Mouse (Mus musculus): ENCODE measurements around the gene Adssl1. TPM values are rescaled to one million over a fixed set of nuclear protein-coding genes. Genes with fewer than 3 reads are reported as not detected.

Adssl1 gene
- 100 to 1,000 TPM; 184 to 207 (median 193) TPM for total RNA-seq (2022)

- DNase-seq (ENCODE audit: low spot score), result peak; percentile 54
Measured at GRCm38 (mm10) chr12:112619686-112620353, at the start of gene Adssl1. Gene Adssl1, plus strand, starts transcription at chr12:112620045.

DNA sequence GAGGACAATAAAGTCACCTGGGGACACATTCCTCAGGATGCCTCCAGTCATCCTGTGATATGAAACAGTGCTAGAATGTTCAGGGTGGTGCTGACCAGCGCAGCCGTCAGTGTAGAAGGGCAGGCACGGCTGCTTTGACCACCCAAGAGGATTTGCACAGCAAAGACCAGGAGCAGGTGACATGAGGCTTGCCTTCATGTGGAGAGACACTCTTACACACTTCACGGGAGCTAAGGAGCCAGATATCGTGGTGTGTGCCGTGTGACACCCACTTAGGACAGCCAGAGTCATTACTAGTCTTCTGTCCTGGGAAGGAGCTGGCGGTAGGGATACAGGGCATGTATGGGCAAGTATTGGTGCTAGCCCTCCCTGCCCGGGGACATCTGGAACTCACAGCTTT lies 49.7 kb upstream of the Adssl1 start:
- no peak for DNase-seq (ENCODE audit: low spot score)

- no peak for DNase-seq (ENCODE audit: low spot score)
Measured at GRCm38 (mm10) chr12:112571064-112571463, 48.8 kb upstream of the Adssl1 start.

DNA sequence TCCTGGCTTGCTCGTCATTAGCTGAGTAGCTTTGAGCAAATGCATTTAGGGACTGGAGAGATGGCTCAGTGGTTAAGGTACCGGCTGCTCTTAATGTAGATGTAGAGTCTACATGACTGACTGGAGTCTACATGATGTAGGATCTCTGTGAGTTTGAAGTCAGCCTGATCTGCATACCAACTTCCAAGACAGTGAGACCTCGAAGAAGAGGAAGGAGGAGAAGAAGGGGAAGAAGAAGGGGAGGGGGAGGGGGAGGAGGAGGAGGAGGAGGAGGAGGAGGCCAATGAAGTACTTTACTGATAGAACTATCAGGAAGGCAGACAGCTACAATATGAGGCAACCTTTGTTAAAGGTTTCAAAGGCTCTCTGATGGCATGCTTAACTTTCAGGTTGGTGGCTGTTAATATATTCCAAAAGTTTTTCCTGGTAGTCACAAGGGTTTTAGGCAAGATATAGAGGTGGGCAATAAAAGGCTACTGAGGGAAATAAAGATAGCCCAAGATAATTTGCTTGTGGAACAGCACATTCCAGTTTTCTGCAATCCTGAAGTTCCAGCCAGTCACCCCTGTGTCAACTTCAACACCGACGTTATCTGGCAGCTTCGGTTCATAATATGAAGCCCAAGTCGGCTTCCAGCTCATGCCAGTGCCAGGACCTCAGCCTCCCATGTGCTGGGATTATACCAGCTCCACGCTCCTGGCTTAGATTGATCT lies 44.4 kb upstream of the Adssl1 start:
- no peak for DNase-seq (ENCODE audit: low spot score)

DNA sequence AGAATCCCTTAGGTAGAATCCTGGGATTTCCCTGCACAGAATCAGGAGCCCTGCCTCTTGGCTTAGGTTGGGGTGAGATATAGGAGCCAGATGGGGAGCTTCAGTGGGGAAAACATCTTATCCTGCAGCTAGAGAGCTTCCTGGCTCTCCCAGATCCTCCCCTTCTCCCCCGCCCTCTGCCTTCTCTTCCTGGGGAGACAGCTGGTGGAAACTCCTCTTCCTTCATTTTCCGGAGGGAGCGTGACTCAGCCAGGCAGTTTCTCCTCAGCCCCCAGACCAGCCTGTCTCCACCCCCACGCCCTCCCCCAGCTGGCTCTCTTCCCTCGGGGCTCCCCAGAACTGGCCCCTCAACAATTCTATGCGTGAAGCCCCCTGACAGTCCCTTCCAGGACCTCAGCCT lies 43.5 kb upstream of the Adssl1 start:
- DNase-seq (ENCODE audit: low spot score), result peak; percentile 48

GRCm38 (mm10) chr12:112576749-112577148 lies 43.1 kb upstream of the Adssl1 start:
- DNase-seq (ENCODE audit: low spot score), result no peak

DNA sequence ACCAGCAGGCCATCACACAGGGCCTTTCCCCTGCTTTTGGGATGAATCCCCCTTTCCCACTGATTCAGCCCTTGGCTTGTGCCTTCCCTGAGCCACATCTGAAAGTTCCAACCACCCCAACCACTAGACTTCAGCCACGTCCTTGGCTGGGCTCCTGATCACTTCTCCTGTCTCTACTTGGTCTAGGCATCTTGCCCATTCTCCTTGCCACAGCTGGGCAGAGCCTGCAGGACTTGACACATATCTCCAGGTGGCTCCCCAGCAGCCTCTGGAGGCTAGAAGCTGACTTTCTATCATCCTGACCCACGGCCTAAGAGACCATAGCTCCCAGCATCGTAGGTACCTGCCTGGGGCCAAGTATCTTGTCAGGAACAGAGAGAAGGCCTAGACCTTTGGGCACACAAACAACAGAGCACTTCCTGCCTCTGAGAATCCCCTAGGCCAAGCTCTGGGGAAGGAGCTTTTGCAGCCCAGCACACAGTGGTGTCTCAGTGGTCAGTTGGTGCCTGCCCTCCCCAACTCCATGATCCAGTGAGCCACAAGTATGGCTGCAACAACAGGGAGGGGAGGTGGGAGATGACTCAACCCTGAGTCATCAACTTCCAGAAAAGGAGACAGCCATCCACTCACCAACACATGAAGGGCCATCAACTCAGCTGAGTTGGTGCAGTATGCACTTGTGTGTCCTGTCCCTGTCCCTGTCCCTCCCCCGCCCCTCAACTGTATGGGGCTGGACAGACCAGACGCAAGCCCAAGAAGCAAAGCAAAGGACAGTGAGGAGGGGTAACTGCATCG lies 41.4 kb upstream of the Adssl1 start:
- DNase-seq (ENCODE audit: low spot score), result no peak

DNA sequence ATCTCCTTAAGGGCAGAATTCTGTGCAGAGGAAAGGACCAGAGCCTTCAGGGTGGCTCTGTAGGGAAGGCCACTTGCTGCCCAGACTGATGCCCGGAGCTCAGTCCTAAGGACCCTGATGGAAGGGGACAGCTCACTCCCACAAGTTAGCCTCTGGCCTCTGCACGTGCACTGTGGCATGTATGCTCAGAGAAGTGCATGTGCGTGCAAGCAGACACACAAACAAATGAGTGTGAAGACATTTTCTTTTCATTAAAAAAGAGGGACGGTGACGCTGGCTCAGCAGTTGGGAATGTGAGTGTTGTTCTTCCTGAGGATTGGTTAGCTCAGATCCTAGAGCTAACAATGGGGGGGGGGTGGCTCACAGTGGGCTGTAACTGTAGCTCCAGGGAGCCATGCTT lies 40.4 kb upstream of the Adssl1 start:
- DNase-seq (ENCODE audit: low spot score), result no peak

DNA sequence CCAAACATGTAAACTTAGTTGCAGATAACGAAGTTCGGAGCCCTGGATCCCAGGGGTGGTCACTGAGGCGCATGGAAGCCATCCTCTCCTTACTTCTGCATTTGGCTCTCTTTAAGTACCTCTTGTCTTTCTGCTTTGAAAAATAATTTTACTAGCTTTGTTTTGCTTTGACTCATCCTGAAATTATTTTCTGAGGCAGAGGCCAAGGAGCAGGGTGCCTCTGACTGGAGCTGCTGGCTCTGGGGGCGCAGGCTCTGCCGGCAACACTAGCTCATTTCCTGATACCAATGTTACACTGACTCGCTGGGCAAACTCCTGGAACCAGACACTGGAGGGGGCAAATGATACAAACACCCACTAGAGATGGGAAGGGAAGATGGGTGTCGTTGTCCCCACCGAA lies 39.9 kb upstream of the Adssl1 start:
- no peak for DNase-seq (ENCODE audit: low spot score)

DNA sequence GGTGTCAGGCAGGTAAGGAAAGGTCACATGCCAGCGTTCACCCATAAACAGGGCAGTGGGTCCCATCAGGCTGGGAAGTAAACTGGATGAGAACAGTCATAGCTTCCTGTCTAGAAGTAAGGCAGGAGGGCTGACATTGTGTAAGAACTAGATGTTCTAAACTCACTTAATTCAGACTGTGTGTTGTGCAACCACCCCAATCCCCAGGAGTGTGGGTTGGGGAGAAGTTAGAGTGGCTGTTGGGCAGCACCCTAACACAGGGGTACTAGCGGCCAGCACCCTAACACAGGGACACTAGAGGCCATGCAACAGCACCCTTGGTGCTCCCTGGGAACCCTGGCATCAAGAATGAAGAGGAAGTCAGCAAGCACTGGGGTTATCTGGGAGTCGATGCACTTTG lies 38.7 kb upstream of the Adssl1 start:
- DNase-seq (ENCODE audit: low spot score), result no peak

DNA sequence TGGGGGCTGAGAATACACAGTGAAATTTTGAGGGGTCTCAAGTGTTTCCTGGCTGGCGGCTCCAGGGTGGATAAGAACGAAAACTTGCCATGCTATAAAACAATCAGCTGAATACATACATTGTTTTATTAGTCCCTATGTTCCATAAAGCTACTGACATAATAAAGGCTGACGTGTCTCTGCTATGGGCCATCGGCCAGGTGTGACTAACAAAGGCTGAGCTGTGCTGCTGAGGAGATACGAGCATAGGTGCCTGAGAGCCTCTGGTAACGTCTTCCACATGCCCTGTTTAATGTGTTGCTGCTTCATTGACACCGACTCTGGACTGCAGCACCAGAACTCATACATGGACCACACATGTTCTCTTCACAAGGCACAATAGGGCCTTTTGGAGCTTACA lies 34.9 kb upstream of the Adssl1 start:
- DNase-seq (ENCODE audit: low spot score), result no peak

DNA sequence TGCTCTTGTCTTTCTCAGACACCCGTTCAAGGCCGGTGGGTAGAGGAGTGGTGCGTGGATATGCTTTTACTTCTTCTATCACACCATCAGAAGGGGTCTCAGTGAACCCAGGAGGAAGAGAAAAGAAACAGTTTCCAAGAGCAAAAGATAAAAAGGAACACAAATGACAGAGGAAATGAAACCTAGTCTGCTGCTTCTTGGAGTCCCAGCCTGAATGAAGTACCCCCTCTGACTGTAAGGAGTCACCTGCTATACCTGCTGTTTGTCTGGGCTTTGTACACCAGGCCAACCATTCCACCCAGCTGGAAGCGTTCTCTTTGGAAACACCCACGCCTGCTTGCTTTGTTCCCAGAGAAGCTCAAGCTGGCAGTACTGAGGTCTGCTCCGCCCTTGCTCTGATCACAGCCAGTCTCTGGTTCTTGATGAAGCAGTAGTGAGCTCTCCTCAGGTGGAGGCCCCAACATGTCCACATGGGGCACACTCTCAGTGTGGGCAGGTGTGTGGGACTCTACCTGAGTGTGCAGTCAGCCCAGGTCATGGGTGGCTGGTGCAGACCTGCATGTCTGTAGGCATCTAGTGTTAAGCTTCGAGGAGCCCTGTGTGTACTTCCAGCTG lies 33.8 kb upstream of the Adssl1 start:
- no peak for DNase-seq (ENCODE audit: low spot score)

DNA sequence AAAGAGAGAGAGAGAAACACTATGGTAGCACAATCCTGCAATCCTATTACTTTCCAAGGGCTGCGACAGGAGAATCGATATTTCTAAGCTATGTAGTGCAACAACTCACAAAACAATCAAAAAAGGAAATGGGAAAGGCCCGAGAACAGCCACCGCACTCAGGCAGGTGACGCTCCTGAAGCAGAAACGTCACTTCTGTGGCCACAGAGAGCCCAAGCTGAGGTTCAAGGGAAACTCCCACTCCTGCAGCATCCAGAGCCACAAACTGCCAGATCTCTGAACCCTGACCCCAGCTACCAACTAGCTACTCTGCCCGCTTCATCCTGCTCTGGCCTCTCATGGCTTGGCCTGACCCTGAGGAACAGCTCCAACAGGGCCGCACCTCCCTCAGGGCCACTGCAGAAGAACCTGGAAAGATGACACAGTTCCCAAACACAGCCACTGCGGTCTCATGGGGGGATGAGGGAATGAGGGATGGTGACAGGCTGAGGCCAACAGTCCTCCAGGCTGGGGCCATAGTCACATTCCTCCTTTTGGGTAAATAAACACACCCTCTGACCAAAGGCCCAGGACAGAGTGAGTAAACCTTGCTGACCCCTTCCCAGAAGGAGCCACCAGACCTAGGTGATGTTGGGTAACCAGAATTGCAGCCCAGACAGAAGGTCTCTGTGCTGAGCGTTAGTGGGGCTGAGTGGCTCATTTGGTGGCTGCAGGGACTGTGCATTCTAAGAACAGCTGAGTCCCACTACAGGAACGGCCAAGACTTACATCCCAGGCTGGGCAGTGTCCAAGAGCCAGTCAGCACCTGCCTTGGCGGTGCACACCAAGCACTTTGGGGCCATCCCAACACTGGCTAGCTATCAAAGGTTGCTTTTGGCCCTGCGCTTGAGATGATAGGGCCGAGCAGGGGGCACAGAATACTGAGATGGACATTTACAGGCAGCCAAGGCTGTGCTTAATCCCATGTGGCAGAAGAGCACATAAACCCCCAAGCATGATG lies 32.4 kb upstream of the Adssl1 start:
- no peak for DNase-seq (ENCODE audit: low spot score)

DNA sequence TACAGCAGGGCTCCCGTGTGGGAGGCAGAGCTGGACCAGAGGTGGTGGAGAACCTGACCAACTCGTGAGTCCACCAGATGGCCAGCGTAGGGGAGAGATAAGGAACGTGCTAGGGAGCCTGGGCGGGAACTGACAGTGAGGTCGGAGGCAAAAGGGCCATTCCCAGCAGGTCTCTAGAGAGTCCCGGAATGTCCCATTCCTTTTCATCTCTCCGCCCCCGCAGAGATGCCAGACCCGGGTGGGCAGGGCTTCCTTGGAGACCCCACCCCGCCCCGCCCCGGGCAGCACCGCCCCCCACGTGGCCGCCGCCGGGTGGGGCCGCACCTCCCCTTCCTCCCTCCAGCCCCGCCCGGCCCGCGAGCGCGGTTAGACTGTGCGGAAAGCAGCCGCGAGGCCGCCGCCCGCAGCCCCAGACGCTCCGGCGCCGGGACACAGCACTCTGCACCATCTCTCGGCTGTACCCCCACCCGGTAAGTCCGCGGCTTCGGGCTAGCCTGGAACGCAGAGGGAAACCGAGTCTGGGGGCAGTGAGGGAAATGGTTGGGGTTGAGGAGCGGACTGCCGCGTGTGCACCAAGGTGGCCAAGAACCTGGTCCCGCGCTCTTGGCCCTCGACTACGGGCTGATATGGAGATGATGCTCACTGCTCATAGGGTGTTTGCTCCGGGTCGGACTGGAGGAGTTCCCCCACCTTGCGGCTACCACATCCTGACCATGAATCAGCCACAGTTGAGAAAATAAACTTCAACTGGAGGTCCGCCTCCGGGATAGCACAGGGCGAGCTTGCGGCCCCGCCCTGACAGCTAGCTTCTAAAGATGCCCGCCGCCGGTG lies 31.2 kb upstream of the Adssl1 start, which contains the start of gene Inf2:
Gene Inf2 (plus strand): TSS at position 359 of the 831 bp plus-strand sequence.
- peak; percentile 85 for DNase-seq (ENCODE audit: low spot score)

GRCm38 (mm10) chr12:112589491-112590191 lies 30.2 kb upstream of the Adssl1 start:
- no peak for DNase-seq (ENCODE audit: low spot score)

DNA sequence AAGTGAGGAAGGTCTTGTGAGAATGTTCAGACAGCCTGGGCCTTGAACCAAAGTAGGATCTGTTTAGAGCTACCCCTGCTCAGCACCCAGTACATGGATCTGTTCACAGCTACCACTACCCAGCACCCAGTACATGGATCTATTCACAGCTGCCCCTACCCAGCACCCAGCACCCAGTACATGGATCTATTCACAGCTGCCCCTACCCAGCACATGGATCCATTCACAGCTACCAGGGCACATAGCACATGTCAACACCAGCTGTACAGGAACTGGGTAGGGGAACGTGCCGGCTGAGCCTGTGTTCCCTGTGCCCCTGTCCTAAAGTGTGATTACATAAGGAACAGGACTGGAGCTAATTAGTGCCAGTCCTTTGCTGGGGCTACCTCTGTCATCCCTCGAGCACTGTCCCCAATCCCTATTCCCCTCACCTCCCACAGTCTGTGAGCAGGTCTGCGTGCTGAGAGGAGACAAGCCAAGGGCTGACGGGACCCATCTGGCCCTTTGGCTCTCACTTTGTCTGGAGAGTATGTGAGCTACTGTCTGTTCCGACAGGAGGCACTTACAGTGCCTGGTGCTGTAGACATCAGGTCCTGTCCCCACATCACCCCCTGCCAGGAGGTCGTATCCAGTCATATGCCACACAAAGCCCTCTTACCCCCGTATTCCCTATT lies 29.1 kb upstream of the Adssl1 start:
- no peak for DNase-seq (ENCODE audit: low spot score)

GRCm38 (mm10) chr12:112591240-112591639 lies 28.6 kb upstream of the Adssl1 start:
- DNase-seq (ENCODE audit: low spot score), result no peak

DNA sequence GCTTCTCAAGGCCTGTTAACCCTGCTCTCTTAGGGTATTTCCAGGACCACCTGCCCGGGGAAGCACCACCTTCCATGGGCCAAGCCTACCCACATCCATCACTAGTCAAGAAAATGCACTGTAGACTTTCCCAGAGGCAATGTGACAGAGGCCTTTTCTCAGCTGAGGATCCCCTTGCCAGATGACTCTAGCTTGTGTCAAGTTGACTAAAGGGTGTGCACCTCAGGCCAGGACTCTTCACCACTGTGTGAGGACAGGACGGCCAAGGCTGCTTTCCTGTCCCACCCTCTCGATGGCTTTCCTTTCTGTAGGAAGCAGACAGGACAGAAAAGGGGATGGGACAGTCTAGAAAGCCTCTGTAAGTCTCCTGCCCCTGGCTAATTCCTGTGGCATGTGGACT lies 28.1 kb upstream of the Adssl1 start:
- DNase-seq (ENCODE audit: low spot score), result no peak

Measured in heart, adult 8-10 months (tissue).